Mouse (Mus musculus) forebrain, embryonic 10.5 days (tissue): ENCODE measurements at regions not wholly inside any gene's neighbourhood (a gene's known extent, or its start where the extent isn't known, plus 50 kb on each side); places are given as distances from the start of the nearest gene placed in this dataset.
"Not testable (repeated sequence)": the region's sequence is repeated elsewhere in the genome, so short reads cannot be mapped to it uniquely, and the experiment has no call there.

Experiments
- DNase-seq: peaks from one replicate; pipeline ENCODE4 v3.0.0-alpha.2; 2017; ENCODE audit warnings: low spot score; ENCODE audit errors: extremely low spot score
- H3K27ac ChIP-seq: fragments of 300-500 bp; sonication (generic); 2 replicates; pipeline ENCODE4 v1.5.1; 2016; ENCODE audit warnings: mild to moderate bottlenecking
- H3K27me3 ChIP-seq: fragments of 300-500 bp; sonication (generic); 2 replicates; pipeline ENCODE4 v1.6.1; 2016; ENCODE audit warnings: mild to moderate bottlenecking; ENCODE audit not compliant: poor library complexity, severe bottlenecking
- H3K36me3 ChIP-seq: fragments of 300-500 bp; sonication (generic); replicated peaks from 2 replicates; pipeline ENCODE4 v1.6.1; 2016; ENCODE audit warnings: mild to moderate bottlenecking, moderate library complexity
- H3K4me1 ChIP-seq: fragments of 300-500 bp; sonication (generic); 2 replicates; pipeline ENCODE4 v1.6.1; 2016
- H3K4me3 ChIP-seq: fragments of 300-500 bp; sonication (generic); 2 replicates; pipeline ENCODE4 v1.5.1; 2016; ENCODE audit warnings: mild to moderate bottlenecking, moderate library complexity
- H3K9me3 ChIP-seq: fragments of 300-500 bp; sonication (generic); 2 replicates; pipeline ENCODE4 v1.6.1; 2016; ENCODE audit warnings: mild to moderate bottlenecking, moderate library complexity
- WGBS: fragments of 180-500 bp; shearing (Covaris S2); methylation state at CpG from one replicate; pipeline ENCODE4 v1.1.7; 2016; 5-methylcytosine and 5-hydroxymethylcytosine counted together

DNA sequence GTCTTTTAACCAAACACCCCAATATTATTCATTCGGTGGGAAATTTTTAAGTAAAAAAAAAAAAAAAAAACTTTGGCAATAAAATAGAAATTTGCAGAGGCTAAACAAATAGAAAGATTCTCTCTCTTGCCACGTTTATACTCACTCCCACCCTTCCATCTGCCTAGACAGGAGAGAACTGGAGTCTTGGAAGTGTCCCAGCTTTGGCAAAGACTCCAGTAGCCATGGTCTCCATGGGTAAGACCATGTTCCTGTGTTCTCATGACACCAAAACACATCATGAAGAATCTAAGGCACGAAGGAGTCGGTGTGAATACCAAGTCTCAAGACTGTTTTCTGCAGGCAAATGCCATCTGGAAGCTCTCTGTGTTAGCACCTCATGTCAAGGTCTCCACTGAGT, 84.8 kb upstream of the Ipo5 start:
- Histone ChIP-seq H3K36me3 (no peaks in the 10 kb centered on the region), H3K4me1 (peaks cover 9% of the 10 kb centered on the region), H3K27me3 (no peaks in the 10 kb centered on the region), H3K27ac (no peak overlapping the region), H3K4me3 (no peak overlapping the region), H3K9me3 (no peaks in the 10 kb centered on the region)
- 93% methylated on average over 4 of the region's 4 CpGs for WGBS
- no peak for DNase-seq

DNA sequence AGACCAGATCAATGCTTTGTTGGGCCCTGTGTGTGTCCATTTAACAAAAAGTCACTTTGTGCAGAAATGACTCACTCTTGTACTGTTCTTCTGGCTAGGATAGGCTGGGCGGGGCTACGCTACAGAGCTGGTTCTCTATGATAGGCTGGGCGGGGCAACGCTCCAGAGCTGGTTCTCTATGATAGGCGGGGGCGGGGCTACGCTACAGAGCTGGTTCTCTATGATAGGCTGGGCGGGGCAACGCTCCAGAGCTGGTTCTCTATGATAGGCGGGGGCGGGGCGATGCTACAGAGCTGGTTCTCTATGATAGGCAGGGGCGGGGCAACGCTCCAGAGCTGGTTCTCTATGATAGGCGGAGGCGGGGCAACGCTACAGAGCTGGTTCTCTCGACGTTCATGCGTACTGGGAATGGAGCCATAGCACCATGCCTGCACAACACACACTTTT, 80.6 kb upstream of the Ipo5 start:
- H3K36me3 ChIP-seq, H3K9me3 ChIP-seq, H3K27ac ChIP-seq, H3K27me3 ChIP-seq: not testable (repeated sequence)
- WGBS = 31% methylated on average over 20 of the region's 20 CpGs
- Histone ChIP-seq H3K4me3 (0 out of 2 replicates have a peak overlapping the region, but pooled peaks have one; percentile 3), H3K4me1 (peaks cover 23% of the 10 kb centered on the region)
- peak; percentile 44 for DNase-seq

DNA sequence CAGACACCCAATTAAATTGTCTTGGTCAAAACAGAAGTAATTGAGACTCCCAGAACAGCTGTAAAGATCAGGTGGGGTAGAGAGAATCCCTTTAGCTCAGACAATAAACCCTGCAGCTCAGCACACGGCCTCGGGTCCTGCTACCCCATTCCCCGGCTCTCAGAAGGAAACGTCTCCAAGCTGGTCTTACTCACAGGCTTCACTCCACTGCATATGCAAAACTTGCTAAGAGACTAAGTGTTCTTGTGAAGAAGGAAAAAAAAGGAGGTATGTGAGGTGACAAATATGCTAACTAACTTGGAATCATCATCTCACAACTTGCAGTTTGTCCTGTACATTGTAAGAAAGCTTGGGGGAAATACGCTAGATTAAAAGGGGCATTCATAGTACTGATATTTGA, 79.6 kb upstream of the Ipo5 start:
- H3K4me1 ChIP-seq = peaks cover 23% of the 10 kb centered on the region
- WGBS = 64% methylated on average over 5 of the region's 5 CpGs
- no peak overlapping the region for H3K4me3 ChIP-seq
- DNase-seq = no peak
- no peaks in the 10 kb centered on the region for H3K9me3 ChIP-seq
- H3K27ac ChIP-seq = no peak overlapping the region
- H3K36me3 ChIP-seq = no peaks in the 10 kb centered on the region
- H3K27me3 ChIP-seq = no peaks in the 10 kb centered on the region

GRCm38 (mm10) chr14:120831847-120832613, 79.0 kb upstream of the Ipo5 start:
- H3K27ac ChIP-seq = peak overlapping the region; percentile 77
- H3K4me3 ChIP-seq = peak overlapping the region; percentile 37
- H3K36me3 ChIP-seq = no peaks in the 10 kb centered on the region
- DNase-seq = peak; percentile 88
- H3K9me3 ChIP-seq = no peaks in the 10 kb centered on the region
- 14% methylated on average over 23 of the region's 23 CpGs for WGBS
- no peaks in the 10 kb centered on the region for H3K27me3 ChIP-seq
- H3K4me1 ChIP-seq = peaks cover 23% of the 10 kb centered on the region

- no peak for DNase-seq
- H3K27ac ChIP-seq = no peak overlapping the region
- no peak overlapping the region for H3K4me3 ChIP-seq
- WGBS = 80% methylated on average over 4 of the region's 4 CpGs
- H3K36me3 ChIP-seq = no peaks in the 10 kb centered on the region
- no peaks in the 10 kb centered on the region for H3K9me3 ChIP-seq
- H3K27me3 ChIP-seq = no peaks in the 10 kb centered on the region
- H3K4me1 ChIP-seq = peaks cover 29% of the 10 kb centered on the region
Measured at GRCm38 (mm10) chr14:120834821-120835220, 76.2 kb upstream of the Ipo5 start.

DNA sequence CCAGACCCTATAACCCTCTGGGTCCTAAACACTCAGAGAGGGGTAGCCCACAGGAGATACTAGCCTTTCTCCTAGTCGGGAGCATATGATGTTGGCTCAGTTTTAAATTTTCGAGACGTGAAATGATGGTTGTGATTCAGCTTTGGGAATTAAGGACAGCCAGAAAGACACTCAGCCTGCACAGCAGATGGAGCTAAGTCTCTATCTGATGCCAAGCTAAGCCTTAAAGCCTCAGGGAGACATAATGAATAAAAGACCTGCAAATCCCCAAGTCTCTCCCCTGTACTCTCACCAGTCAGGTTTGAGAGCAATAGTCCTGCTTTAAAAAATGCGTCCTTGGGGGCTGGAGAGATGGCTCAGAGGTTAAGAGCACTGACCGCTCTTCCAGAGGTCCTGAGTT, 75.3 kb upstream of the Ipo5 start:
- H3K9me3 ChIP-seq = no peaks in the 10 kb centered on the region
- no peak overlapping the region for H3K4me3 ChIP-seq
- H3K36me3 ChIP-seq = no peaks in the 10 kb centered on the region
- no peak for DNase-seq
- H3K4me1 ChIP-seq = peaks cover 31% of the 10 kb centered on the region
- no peaks in the 10 kb centered on the region for H3K27me3 ChIP-seq
- H3K27ac ChIP-seq = no peak overlapping the region
- WGBS = 74% methylated on average over 5 of the region's 5 CpGs

DNA sequence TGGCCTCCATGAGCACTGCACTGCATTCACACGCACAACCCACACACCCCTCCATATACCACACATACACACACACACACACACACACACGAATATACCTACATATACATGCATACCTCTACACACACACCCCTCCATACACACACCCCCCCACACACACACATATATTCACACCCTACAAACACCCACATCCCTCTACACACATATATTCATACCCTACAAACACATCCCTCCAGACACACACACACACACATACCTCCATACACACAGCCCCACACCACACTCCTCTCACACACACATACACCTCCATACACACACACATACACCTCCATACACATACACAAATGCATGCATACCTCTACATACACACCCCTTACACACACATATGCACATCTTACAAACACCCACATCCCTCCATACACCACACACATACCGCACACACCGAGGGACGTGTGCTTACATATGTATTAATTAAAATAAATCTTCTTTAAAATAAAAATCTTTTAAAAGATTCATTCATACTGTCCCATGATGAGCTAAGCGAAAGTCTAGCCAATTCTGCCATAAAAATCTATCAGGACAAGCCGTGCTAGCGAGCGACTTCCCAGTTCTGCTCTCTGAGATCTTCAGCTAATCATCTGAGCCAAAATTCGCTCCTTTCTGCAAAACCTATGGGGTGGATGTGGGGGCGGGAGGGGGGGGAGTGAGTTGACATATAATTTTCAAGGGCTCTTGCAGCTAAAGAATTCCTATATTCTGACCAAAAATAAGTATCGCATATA, 74.3 kb upstream of the Ipo5 start:
- Histone ChIP-seq H3K27ac (no peak overlapping the region), H3K4me3 (no peak overlapping the region), H3K4me1 (peaks cover 22% of the 10 kb centered on the region), H3K36me3 (no peaks in the 10 kb centered on the region), H3K9me3 (no peaks in the 10 kb centered on the region), H3K27me3 (no peaks in the 10 kb centered on the region)
- DNase-seq = no peak
- 92% methylated on average over 12 of the region's 12 CpGs for WGBS

GRCm38 (mm10) chr14:120840900-120841299, 70.1 kb upstream of the Ipo5 start:
- no peaks in the 10 kb centered on the region for H3K27me3 ChIP-seq
- H3K27ac ChIP-seq = no peak overlapping the region
- H3K36me3 ChIP-seq = no peaks in the 10 kb centered on the region
- peaks cover 15% of the 10 kb centered on the region for H3K4me1 ChIP-seq
- DNase-seq = no peak
- H3K4me3 ChIP-seq = no peak overlapping the region
- WGBS = 86% methylated on average over 6 of the region's 6 CpGs
- H3K9me3 ChIP-seq = no peaks in the 10 kb centered on the region

GRCm38 (mm10) chr14:120841311-120841710, 69.7 kb upstream of the Ipo5 start:
- Histone ChIP-seq H3K4me3 (no peak overlapping the region), H3K36me3 (no peaks in the 10 kb centered on the region), H3K9me3 (no peaks in the 10 kb centered on the region), H3K27me3 (no peaks in the 10 kb centered on the region), H3K27ac (no peak overlapping the region), H3K4me1 (peaks cover 19% of the 10 kb centered on the region)
- WGBS = 89% methylated on average over 6 of the region's 6 CpGs
- no peak for DNase-seq

DNA sequence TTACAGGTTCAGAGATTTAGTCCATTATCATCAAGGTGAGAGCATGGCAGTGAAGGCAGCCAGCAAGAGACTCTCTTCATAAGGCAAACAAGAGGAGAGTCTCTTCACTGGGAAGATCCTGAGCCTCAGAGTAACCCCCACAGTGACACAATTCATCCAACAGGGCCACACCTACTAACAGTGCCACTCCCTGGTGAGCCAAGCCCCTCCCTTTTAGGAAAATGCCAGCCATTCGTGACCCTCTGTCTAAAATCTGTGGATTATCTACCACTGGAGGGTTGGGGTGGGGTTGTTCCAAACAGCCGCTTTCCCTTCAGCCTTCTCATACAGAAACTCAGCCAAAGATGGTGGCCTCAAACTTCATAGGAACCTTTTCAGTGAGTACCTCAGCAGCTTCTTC, 65.9 kb upstream of the Ipo5 start:
- WGBS = 73% methylated on average over 2 of the region's 2 CpGs
- DNase-seq = no peak

DNA sequence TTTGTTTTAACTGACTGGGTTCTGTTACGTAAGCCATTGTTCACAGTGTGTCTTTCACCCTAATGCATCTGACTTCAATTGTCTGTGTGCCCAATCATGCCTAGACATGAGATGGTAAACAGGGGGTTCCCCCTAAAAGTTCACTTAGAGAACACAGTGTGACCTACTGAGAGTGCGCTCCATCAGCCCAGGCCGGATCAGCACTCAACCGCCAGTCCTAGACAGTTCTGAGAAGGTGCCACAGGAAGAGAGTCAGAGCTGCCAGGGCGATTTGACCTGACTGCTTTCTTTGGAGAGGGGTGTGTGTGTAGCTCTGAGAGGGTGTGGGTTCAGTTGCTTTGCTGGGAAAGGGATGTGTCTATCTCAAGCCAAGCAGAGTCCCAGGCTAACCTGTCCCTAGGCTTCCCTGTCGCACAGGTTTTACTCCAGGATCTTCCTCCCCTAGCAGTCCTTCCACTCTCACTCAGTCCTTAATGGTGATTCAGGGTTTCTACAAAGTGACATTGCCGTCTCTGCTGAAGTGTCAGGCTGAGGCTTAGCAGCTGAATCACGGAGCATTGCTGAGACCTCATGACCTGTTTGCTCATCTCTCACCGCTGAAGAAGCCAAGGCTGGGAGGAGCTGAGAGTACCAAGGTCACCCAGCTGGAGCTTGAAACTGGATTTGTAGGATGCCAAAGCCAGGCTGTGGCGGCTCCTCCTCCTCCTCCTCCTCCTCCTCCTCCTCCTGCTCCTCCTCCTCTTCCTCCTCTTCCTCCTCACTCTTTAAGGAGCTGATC, 64.8 kb upstream of the Ipo5 start:
- H3K9me3 ChIP-seq = no peaks in the 10 kb centered on the region
- WGBS = 74% methylated on average over 10 of the region's 10 CpGs
- DNase-seq = no peak
- peak overlapping the region; percentile 20; the same call in 1 of the 2 replicates for H3K27ac ChIP-seq
- peaks cover 41% of the 10 kb centered on the region for H3K4me1 ChIP-seq
- no peaks in the 10 kb centered on the region for H3K36me3 ChIP-seq
- no peaks in the 10 kb centered on the region for H3K27me3 ChIP-seq
- H3K4me3 ChIP-seq = no peak overlapping the region

More for the DNA sequence above, 65.9 kb upstream of the Ipo5 start:
- Histone ChIP-seq H3K27ac (no peak overlapping the region), H3K4me1 (peaks cover 37% of the 10 kb centered on the region), H3K4me3 (no peak overlapping the region), H3K36me3 (no peaks in the 10 kb centered on the region), H3K9me3 (no peaks in the 10 kb centered on the region), H3K27me3 (no peaks in the 10 kb centered on the region)

- WGBS = 73% methylated on average over 5 of the region's 5 CpGs
- no peak for DNase-seq
Measured at GRCm38 (mm10) chr14:120847006-120847405, 64.0 kb upstream of the Ipo5 start.

More at GRCm38 (mm10) chr14:120847006-120847405, 64.0 kb upstream of the Ipo5 start:
- no peak overlapping the region for H3K4me3 ChIP-seq
- no peaks in the 10 kb centered on the region for H3K27me3 ChIP-seq
- peaks cover 41% of the 10 kb centered on the region for H3K4me1 ChIP-seq
- H3K36me3 ChIP-seq = no peaks in the 10 kb centered on the region
- no peak overlapping the region for H3K27ac ChIP-seq
- H3K9me3 ChIP-seq = no peaks in the 10 kb centered on the region
